Mouse (Mus musculus): ENCODE measurements around the gene Usp25.

Gene Usp25

DNA sequence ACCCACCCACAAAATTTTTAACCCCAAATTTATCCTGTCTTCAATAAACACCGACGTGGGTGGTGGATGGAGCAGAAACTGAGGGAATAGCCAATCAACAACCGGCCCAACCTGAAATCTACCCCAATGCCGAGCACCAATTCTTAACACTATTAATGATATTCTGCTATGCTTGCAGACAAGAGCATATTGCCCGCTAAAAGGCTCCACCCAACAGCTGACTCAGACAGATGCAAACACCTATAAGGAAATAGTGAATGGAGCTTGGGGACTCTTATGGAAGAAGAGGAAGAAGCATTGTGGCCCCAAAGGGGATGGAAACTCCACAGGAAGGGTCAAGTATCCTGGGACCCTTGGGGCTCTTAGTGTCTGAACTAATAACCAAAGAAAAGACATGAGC, 133.3 kb downstream of the Usp25 start:
- no peak for DNase-seq (ENCODE audit: low spot score)

- no peak for DNase-seq (ENCODE audit: low spot score)
These were observed 136.8 kb downstream of the Usp25 start for GRCm38 (mm10) chr16:77150338-77150737.

- DNase-seq (ENCODE audit: low spot score) = no peak
These were observed 137.4 kb downstream of the Usp25 start for GRCm38 (mm10) chr16:77150884-77151283.

GRCm38 (mm10) chr16:77152288-77152687, 138.8 kb downstream of the Usp25 start:
- no peak for DNase-seq (ENCODE audit: low spot score)

DNA sequence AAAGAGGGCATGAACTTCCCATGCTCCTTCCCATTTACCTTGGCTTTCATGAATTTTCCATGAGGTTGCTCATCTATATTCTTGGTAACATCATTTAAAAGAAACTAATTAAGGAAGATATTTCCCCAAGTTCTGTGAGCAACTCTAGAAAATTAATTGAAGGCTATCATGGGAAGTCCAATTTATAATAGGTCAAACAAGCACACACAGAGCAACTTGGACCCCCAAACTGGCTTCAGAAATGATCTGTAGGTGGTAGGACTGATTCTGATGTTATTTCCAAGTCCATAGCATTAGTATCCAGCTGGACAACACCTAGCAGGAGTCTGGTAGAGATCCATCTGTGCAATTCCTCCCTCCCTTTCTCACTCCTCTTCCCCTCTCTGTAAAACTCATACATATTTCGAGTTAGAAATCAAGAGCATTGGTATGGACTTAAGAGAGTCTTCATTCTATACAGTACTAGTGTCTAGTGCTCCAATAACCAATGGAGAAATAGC, 139.8 kb downstream of the Usp25 start:
- DNase-seq (ENCODE audit: low spot score) = no peak

- no peak for DNase-seq (ENCODE audit: low spot score)
These were observed 140.3 kb downstream of the Usp25 start for GRCm38 (mm10) chr16:77153815-77154214.

DNA sequence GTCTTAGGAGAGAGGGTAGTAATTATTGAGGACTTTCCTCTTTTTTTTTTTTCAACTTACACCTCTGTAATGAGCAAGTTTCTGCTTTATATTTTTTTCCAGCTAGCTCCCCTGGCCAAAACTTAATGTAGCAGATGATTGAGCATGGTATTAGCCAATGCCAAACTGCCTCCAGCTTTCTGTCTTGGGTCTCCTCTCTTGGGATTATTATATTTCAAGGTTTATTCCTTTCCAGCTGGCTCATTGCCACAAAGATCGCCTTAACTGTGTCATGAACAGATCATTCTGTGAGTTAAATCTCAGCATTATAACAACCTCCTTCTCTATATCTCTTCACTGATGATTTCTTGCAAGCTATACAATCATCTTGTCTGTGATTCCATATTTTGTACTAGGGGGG, 141.3 kb downstream of the Usp25 start:
- no peak for DNase-seq (ENCODE audit: low spot score)

All from adipocyte (in vitro differentiated cells).